Mouse (Mus musculus) cortical plate, adult 2 months (tissue): ENCODE data around the gene Pbx1. TPM values are rescaled to one million over a fixed set of nuclear protein-coding genes. Genes with fewer than 3 reads are reported as not detected.

Source experiments
- H3K27ac ChIP-seq: fragments of 200-500 bp; 2 replicates; pipeline ENCODE4 v1.5.1; 2012; ENCODE audit warnings: low read length, control low read depth, inconsistent platforms; ENCODE audit not compliant: insufficient read depth
- H3K4me1 ChIP-seq: fragments of 200-500 bp; 2 replicates; pipeline ENCODE4 v1.6.1; 2011; ENCODE audit warnings: low read length; ENCODE audit not compliant: control insufficient read depth, insufficient read depth
- H3K4me3 ChIP-seq: fragments of 200-500 bp; 2 replicates; pipeline ENCODE4 v1.5.1; 2011; ENCODE audit warnings: mild to moderate bottlenecking, low read length, control low read depth; ENCODE audit not compliant: insufficient read depth
- CTCF ChIP-seq: fragments of 200-500 bp; IDR thresholded peaks from 2 replicates; pipeline ENCODE4 v1.5.1; 2011; ENCODE audit warnings: mild to moderate bottlenecking, control low read depth, low read length; ENCODE audit not compliant: insufficient read depth; ENCODE audit errors: extremely low read depth
- POLR2A ChIP-seq: fragments of 200-500 bp; IDR thresholded peaks from 2 replicates; pipeline ENCODE4 v1.6.1; 2011; ENCODE audit warnings: mild to moderate bottlenecking, low read length, control low read depth; ENCODE audit not compliant: insufficient read depth; ENCODE audit errors: extremely low read depth
- polyA plus RNA-seq: library from polyadenylated mRNA; depleted of rRNA; stranded (reverse); fragments of >200 nt; gene quantifications from 2 replicates; pipeline ENCODE4 v1.2.3, GENCODE M21; 2012

Gene Pbx1
- polyA plus RNA-seq, 1 experiment = 65.5 TPM

- peaks cover 20% of the 10 kb centered on the region for H3K4me1 ChIP-seq
- no peak overlapping the region for H3K4me3 ChIP-seq
- no peak for TF ChIP-seq CTCF
- TF ChIP-seq POLR2A = no peak
- H3K27ac ChIP-seq = no peak overlapping the region
Measured at GRCm38 (mm10) chr1:168391617-168392499, 40.2 kb downstream of the Pbx1 start.

GRCm38 (mm10) chr1:168390748-168391147 lies 41.3 kb downstream of the Pbx1 start:
- H3K4me1 ChIP-seq = peaks cover 24% of the 10 kb centered on the region

GRCm38 (mm10) chr1:168386159-168386558 lies 45.9 kb downstream of the Pbx1 start:
- peaks cover 25% of the 10 kb centered on the region for H3K4me1 ChIP-seq
- no peak for TF ChIP-seq POLR2A
- TF ChIP-seq CTCF = no peak
- H3K4me3 ChIP-seq = no peak overlapping the region
- peak overlapping the region; percentile 47; the same call in 1 of the 2 replicates for H3K27ac ChIP-seq

More at GRCm38 (mm10) chr1:168390748-168391147, 41.3 kb downstream of the Pbx1 start:
- TF ChIP-seq CTCF = no peak
- TF ChIP-seq POLR2A = no peak
- Histone ChIP-seq H3K4me3 (no peak overlapping the region), H3K27ac (no peak overlapping the region)

DNA sequence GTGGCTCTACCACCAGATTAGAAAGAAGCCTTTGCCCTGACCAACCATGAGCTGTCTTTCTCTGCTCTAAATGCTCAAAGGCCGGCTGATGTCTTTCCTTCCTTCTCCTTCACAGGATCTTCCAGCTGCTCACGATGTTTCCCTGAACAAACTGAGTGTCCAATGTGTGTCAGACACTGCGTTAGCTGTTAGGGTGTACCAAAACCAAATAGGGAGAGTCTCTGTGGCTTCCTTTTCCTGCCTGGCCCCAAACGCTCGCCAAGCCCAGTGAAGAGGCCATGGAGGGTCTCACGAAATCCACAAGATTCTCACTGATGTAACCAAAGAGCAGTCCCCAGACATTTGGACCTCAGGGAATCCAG lies 47.5 kb downstream of the Pbx1 start:
- Histone ChIP-seq H3K4me3 (no peak overlapping the region), H3K4me1 (peaks cover 26% of the 10 kb centered on the region), H3K27ac (peak overlapping the region; percentile 31; the same call in 1 of the 2 replicates)
- TF ChIP-seq POLR2A (no peak), CTCF (no peak)

DNA sequence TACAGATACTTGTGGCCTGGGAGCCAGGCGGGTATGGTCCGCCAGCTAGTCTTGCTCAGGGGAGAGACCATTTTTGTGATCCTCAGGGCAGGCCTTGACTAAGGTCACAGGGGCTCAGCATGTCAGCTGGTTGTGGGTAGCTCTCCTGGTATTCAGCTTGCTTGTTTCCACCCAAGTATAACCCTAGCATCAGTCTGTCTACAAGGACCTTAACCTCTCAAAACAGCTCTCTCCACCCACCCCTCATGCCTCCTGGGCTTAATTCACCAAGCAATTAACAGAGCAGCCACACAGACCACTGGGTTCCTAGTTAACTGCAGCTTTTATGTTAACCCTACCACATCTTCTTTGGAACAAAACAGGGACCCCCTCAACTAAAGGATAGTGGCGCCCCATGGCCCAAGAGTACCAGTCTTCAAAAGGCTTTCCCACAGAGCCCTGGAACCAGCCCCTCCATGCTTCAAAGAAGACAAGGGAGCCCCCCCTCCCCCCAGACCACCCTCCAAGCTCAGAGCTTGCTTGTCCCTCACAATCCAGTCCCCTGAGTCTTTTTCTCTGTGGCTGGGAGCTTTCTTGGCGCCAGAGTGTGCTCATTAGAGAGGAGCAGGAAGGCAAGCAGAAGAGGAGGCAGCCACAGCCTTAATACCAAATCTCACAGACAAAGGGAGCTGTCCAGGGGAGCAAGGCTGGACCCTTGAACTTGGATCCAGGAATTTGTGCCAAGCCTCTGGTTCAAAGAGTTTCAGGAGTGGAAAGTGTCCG lies 48.1 kb downstream of the Pbx1 start:
- Histone ChIP-seq H3K4me1 (peaks cover 29% of the 10 kb centered on the region), H3K27ac (0 out of 2 replicates have a peak overlapping the region, but pooled peaks have one; percentile 56), H3K4me3 (no peak overlapping the region)
- TF ChIP-seq CTCF (no peak), POLR2A (no peak)

- Histone ChIP-seq H3K27ac (no peak overlapping the region), H3K4me1 (peaks cover 29% of the 10 kb centered on the region), H3K4me3 (no peak overlapping the region)
- TF ChIP-seq POLR2A = no peak
- no peak for TF ChIP-seq CTCF
Measured at GRCm38 (mm10) chr1:168382823-168383157, 49.3 kb downstream of the Pbx1 start.

GRCm38 (mm10) chr1:168382106-168382822 lies 49.8 kb downstream of the Pbx1 start:
- no peak for TF ChIP-seq POLR2A
- no peak for TF ChIP-seq CTCF
- Histone ChIP-seq H3K27ac (no peak overlapping the region), H3K4me1 (peaks cover 29% of the 10 kb centered on the region), H3K4me3 (no peak overlapping the region)

DNA sequence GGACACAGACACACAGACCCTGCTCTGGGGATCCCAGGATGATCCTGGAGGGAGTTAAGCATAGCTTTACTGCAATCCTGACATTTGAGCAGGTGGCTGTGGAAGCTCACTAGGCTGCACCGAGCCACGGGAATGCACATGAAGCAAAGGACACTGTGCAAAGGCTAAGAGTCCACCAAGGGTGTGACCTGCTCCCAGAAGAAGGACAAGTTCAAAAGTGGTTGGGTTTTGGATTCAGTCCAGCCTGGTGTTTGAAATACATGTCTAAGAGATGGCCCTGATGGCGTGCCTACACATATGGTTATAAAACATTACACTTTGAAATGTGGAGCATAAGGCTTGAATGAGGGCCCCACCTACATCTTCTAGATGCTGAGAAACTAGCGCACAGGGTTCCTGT lies 50.6 kb downstream of the Pbx1 start:
- Histone ChIP-seq H3K4me3 (no peak overlapping the region), H3K27ac (no peak overlapping the region), H3K4me1 (peaks cover 27% of the 10 kb centered on the region)
- no peak for TF ChIP-seq CTCF
- no peak for TF ChIP-seq POLR2A

- TF ChIP-seq POLR2A = no peak
- no peak for TF ChIP-seq CTCF
- Histone ChIP-seq H3K4me3 (no peak overlapping the region), H3K4me1 (peaks cover 25% of the 10 kb centered on the region)
Measured at GRCm38 (mm10) chr1:168380241-168380770, 51.8 kb downstream of the Pbx1 start.

More at GRCm38 (mm10) chr1:168380241-168380770, 51.8 kb downstream of the Pbx1 start:
- H3K27ac ChIP-seq = no peak overlapping the region
